Mouse (Mus musculus) G1E (cell line): ENCODE data around the gene Aadac.

Source experiments
- CTCF ChIP-seq: IDR thresholded peaks from 2 replicates; pipeline ENCODE4 v1.5.1; 2012; ENCODE audit warnings: low read depth, low read length, inconsistent platforms, mixed read lengths
- POLR2AphosphoS5 ChIP-seq: IDR thresholded peaks from 2 replicates; pipeline ENCODE4 v1.6.1; 2012; ENCODE audit warnings: low read depth, low read length, inconsistent platforms; ENCODE audit not compliant: insufficient replicate concordance
- TAL1 ChIP-seq: conservative IDR thresholded peaks from 2 replicates; pipeline ENCODE4 v1.6.1; 2012; ENCODE audit warnings: low read depth, low read length, inconsistent platforms, mixed read lengths

DNA sequence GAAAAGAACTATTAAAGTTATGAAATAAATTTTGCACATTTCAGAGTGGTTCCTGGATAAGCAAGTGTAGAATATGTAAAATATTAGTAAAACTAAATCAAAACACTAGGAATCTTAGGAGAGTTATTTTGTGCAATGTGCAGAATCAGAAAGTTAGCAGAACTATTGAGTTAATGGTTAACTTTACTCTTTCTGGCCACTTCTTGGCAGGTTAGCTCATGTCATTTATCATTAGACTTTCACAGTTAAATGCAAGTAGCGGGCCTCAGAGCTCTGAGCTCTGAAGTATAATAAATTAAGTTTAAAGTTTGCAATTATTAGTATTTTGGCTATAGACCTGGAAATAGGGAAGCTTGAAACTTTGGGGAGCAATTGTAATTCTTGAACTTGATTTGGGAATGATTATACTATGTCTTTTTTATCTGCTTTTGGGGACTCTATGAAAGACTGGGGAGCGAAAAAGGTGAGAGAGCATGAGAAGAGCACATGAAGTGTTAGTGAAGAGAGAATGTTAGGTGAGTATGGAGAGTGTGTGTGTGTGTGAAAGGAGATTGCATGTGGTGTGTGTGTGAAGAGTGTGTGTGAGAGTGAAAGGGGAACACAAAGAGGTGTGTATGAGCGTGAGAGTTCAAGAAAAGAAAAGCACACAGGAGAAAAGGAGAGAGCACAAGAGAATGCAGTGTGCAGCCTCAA is 20.9 kb downstream of the Aadac start:
- no peak for TF ChIP-seq CTCF
- no peak for TF ChIP-seq POLR2AphosphoS5
- no peak for TF ChIP-seq TAL1
